Mouse (Mus musculus) forebrain, embryonic 13.5 days (tissue): Measurements from ENCODE around the gene Ptpn5. TPM values are rescaled to one million over a fixed set of nuclear protein-coding genes. Genes with fewer than 3 reads are reported as not detected.

Experiments used
- microRNA-seq: library from miRNA; unstranded; fragments of <30 nt; microRNA quantifications from one replicate; pipeline ENCODE4, GENCODE M21; 2016
- polyA plus RNA-seq: library from polyadenylated mRNA; unstranded; fragments of >200 nt; fragmentation: Nextera tagmentation; extraction: Ambion mirVana; gene quantifications from 2 replicates; pipeline ENCODE4 v1.2.1, GENCODE M21; 2015

Ptpn5 gene
- polyA plus RNA-seq, 1 experiment from 2014 or later, result 38.8 TPM

Small RNA genes lying within 50 kb of the gene (microRNA-seq; reads per million reads assigned to microRNA genes)
- gene Mir7056, result not detected

Other genes with a start within 250 kb of the Ptpn5 start
- gene Tsg101, start 213.7 kb downstream of the Ptpn5 start, polyA plus RNA-seq, result 408 and 422 TPM in 2 replicates
- 9.4 and 10.4 TPM in 2 replicates for gene Uevld, start 175.2 kb downstream of the Ptpn5 start, polyA plus RNA-seq
- gene Gm9999, start 150.1 kb downstream of the Ptpn5 start, polyA plus RNA-seq, result not detected in 2 replicates
- 12.0 and 12.4 TPM in 2 replicates for gene Spty2d1, start 125.3 kb downstream of the Ptpn5 start, polyA plus RNA-seq
- gene Tmem86a, start 83.1 kb downstream of the Ptpn5 start, polyA plus RNA-seq, result 19.0 and 20.0 TPM in 2 replicates
- gene Mrgpra6, start 71.2 kb upstream of the Ptpn5 start, polyA plus RNA-seq, result not detected in 2 replicates
- gene Mrgpra9, start 119.2 kb upstream of the Ptpn5 start, polyA plus RNA-seq, result not detected in 2 replicates
- not detected in 2 replicates for gene Mrgpra1, start 220.6 kb upstream of the Ptpn5 start, polyA plus RNA-seq